Mouse (Mus musculus) activated CD4-positive, CD25-positive, alpha-beta regulatory T cell, adult 4 months (primary cell): ENCODE data around the gene Bicdl2. TPM values are rescaled to one million over a fixed set of nuclear protein-coding genes. Genes with fewer than 3 reads are reported as not detected.

Source experiments
- ATAC-seq: one replicate; pipeline ENCODE4 v1.8.0; 2017
- polyA plus RNA-seq, 2 experiments: library from polyadenylated mRNA; unstranded; fragments of 100-300 nt; shearing (Covaris generic); gene quantifications; one replicate each; pipeline ENCODE4 v1.2.1; 2017

Bicdl2 gene
- polyA plus RNA-seq, 2 experiments from 2014 or later: 0.49 TPM; not detected in 1

DNA sequence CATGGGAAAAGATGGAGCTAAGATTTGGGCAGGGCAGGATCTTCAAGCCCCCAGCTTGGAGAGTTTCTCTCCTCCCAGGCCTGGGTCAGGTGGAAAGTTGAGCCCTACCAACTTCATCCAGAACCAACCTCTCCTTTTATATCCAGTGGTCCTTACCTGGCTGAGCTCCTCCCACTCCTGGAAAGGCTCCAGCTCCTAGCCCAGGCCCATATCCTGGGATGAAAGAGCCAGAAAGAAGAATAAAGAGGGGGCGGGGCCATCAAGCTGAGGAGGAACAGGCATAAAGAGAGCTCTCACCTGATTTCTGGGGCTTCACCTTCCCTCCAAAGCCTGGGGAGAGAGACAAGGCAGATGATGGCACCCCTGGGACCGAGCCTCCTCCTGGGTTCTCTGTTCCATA, 56.7 kb downstream of the Bicdl2 start:
- ATAC-seq: no peak

Other genes with a start within 250 kb of the Bicdl2 start
- gene Vmn2r117, start 180.8 kb upstream of the Bicdl2 start, polyA plus RNA-seq: not detected
- 1 to 10 TPM; 4.3 to 4.9 TPM for gene Zfp213, start 96.3 kb upstream of the Bicdl2 start, polyA plus RNA-seq
- not detected for gene Zfp13, start 61.0 kb upstream of the Bicdl2 start, polyA plus RNA-seq
- gene Zscan10, start 59.6 kb upstream of the Bicdl2 start, polyA plus RNA-seq: 1 to 10 TPM; 1.3 to 3.4 TPM
- 1 to 10 TPM; 1.0 to 2.0 TPM for gene Mmp25, start 15.2 kb upstream of the Bicdl2 start, polyA plus RNA-seq
- gene Hcfc1r1, start 13.1 kb downstream of the Bicdl2 start, polyA plus RNA-seq: 10 to 100 TPM; 62.9 to 71.5 TPM
- gene Thoc6, start 13.4 kb downstream of the Bicdl2 start, polyA plus RNA-seq: 10 to 100 TPM; 35.6 to 37.7 TPM
- gene Tnfrsf12a, start 17.0 kb downstream of the Bicdl2 start, polyA plus RNA-seq: 1 to 10 TPM; 5.6 to 6.5 TPM
- gene Cldn6, start 18.7 kb downstream of the Bicdl2 start, polyA plus RNA-seq: not detected
- gene Cldn9, start 23.5 kb downstream of the Bicdl2 start, polyA plus RNA-seq: not detected
- not detected for gene 1520401A03Rik, start 62.3 kb downstream of the Bicdl2 start, polyA plus RNA-seq
- 10 to 100 TPM; 12.2 to 13.0 TPM for gene Pkmyt1, start 65.8 kb downstream of the Bicdl2 start, polyA plus RNA-seq
- gene Paqr4, start 80.4 kb downstream of the Bicdl2 start, polyA plus RNA-seq: 1 to 10 TPM in 1 of 2 experiments, under 1 TPM in 1; 0.91 to 2.7 TPM
- 1 to 10 TPM in 1 of 2 experiments, under 1 TPM in 1; 0.71 to 1.2 TPM for gene Kremen2, start 85.3 kb downstream of the Bicdl2 start, polyA plus RNA-seq
- gene Flywch1, start 111.1 kb downstream of the Bicdl2 start, polyA plus RNA-seq: 10 to 100 TPM; 13.2 to 13.3 TPM
- gene Flywch2, start 125.6 kb downstream of the Bicdl2 start, polyA plus RNA-seq: 1 to 10 TPM; 2.2 to 3.2 TPM
- 100 to 1,000 TPM; 234 to 326 TPM for gene Srrm2, start 130.0 kb downstream of the Bicdl2 start, polyA plus RNA-seq
- 100 to 1,000 TPM; 686 to 746 TPM for gene Elob, start 168.6 kb downstream of the Bicdl2 start, polyA plus RNA-seq
- 1 to 10 TPM; 1.1 to 2.4 TPM for gene Prss33, start 175.6 kb downstream of the Bicdl2 start, polyA plus RNA-seq
- gene Prss32, start 183.3 kb downstream of the Bicdl2 start, polyA plus RNA-seq: 1 to 10 TPM in 1 of 2 experiments, not detected in 1; 2.6 TPM
- 10 to 100 TPM in 1 of 2 experiments, 1 to 10 TPM in 1; 6.4 to 10.5 TPM for gene Prss41, start 183.7 kb downstream of the Bicdl2 start, polyA plus RNA-seq
- gene Prss21, start 207.6 kb downstream of the Bicdl2 start, polyA plus RNA-seq: not detected
- not detected for gene Dcpp1, start 220.4 kb downstream of the Bicdl2 start, polyA plus RNA-seq
- gene Dcpp2, start 220.4 kb downstream of the Bicdl2 start, polyA plus RNA-seq: not detected